Mouse (Mus musculus): Measurements from ENCODE around the gene Pld5.
A peak's percentile ranks its signal among the peaks of the same experiment; 100 is the strongest.

Gene Pld5

DNA sequence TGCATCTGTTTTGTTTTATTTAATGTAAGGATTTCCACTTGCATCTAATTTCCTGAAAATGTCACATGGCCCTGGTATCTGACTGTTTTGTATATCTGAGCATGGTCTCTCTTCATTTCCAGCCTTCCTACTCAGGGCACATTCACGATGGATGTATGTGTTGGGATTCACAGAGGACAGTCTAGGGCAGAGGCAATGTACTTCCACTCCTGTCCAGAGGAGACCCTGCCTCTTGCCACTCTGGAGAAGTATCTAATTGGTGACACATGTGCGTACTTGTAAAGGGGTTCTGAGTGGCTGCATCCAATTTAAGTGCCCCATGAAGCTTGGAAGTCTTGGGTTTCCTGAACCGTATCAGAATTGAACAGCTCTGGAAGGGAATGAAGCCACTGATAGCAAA lies 324.7 kb downstream of the Pld5 start:
- DNase-seq (ENCODE audit: low read depth, low spot score) = no peak

DNA sequence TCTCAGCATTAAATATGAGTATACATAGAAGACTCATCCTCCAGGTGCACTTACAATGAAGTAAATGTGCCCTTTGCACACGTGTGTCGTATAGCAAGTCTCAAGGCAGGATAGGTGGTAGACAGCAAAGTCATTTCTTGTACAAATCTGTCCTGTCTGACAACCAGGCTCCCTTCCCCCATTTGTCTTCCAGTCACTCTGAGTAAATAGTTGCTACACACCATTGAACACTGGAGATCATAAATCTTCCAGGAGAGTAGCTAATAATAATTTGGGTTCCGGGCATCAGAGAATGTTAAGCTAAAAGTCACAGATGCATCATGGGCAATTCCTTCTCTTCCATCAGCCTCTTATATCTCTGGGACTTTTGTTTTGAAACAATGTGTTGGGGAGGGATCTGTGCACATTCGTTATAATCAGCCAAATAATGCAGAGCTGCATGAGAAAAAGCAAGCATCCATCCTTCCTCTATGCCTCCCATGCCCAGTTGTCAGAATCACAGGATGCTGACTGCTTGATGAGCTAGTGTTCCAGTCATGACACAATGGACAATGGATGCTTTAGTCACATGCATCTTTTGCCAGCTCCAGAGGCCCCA lies 328.3 kb downstream of the Pld5 start:
- no peak for DNase-seq (ENCODE audit: low read depth, low spot score)

GRCm38 (mm10) chr1:175943168-175943567 lies 331.9 kb downstream of the Pld5 start:
- DNase-seq (ENCODE audit: low read depth, low spot score) = no peak

DNA sequence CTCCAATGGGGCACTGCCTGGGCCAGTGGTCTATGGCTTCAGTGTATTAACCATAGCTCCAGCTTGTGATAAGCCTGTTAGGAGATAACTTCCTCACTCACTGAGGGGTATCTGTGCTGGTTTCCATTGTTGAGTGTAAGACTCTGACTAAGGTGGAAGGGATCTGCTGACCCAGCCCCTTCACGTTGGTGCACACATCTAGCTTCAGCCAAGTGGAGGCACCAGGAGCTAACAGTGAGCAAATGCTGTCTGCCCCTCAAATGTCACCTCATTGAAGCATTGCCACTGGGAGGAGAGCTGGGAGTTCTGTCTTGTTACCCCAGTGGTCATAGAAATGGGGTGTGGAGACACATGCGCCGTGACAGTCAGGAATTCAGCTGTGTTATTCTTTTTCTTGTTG lies 336.4 kb downstream of the Pld5 start:
- no peak for DNase-seq (ENCODE audit: low read depth, low spot score)

DNA sequence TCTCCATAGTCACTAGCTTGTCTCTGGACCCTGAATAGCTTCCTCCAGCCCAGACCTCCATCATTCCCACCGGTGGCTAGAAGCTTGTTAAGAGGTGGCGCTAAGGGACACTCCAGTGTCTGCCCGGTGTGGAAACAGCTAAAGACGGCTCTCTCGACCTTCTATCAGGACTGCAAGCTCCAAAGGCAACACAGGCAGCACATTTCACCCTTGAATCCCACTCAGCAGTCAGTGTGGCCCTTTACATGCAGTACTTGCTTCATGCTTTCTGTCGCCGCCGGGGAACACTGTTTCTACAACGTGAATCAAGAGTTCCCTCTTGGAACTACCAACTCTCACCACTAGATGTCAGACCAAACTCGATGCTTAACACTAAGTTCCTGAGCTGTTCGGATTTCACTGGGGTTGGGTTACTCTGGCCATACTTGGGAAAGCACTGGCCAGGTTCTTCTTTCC lies 338.8 kb downstream of the Pld5 start:
- peak; percentile 87 for DNase-seq (ENCODE audit: low read depth, low spot score)

GRCm38 (mm10) chr1:175931391-175931790 lies 343.7 kb downstream of the Pld5 start:
- no peak for DNase-seq (ENCODE audit: low read depth, low spot score)

DNA sequence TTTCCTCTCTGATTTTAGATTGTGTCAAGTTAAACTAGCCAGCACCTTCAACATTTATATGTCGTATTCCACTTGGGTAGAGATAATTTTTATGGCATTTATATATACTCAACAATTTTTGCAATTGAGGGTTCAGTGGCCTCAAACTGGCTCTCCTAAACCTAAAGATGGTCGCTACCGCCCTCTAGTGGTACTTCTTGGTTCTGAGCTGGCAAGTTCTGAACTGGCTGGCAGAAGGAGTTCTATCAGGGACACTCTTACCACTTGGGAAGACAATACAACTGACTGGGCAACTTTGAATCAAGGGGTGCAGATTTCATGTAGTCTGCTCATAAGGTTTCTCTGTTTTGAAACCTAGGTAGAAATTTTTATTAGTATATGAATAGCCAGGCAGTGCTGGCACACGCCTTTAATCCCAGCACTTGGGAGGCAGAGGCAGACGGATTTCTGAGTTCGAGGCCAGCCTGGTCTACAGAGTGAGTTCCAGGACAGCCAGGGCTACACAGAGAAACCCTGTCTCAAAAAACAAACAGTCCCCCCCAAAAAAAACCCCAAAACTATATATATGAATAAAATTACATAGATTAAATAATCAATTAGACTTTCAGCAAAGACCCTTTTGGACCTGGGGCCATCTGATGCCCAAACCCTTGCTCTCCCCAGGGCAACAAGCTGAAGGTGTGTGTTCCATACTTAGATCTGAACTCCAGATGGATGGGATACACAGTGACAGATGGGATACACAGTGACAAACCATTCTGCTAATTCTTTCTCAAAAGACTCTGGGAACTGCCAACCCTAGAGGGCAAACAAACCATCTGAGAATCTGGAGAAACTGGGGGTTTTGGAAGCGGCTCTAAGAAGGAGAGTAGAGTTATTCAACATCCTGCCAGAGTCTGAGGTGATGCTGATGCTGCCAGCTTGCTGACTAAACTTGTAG lies 351.0 kb downstream of the Pld5 start:
- peak; percentile 67 for DNase-seq (ENCODE audit: low read depth, low spot score)

- no peak for DNase-seq (ENCODE audit: low read depth, low spot score)
Observed at GRCm38 (mm10) chr1:175921091-175921490, 354.0 kb downstream of the Pld5 start.

DNA sequence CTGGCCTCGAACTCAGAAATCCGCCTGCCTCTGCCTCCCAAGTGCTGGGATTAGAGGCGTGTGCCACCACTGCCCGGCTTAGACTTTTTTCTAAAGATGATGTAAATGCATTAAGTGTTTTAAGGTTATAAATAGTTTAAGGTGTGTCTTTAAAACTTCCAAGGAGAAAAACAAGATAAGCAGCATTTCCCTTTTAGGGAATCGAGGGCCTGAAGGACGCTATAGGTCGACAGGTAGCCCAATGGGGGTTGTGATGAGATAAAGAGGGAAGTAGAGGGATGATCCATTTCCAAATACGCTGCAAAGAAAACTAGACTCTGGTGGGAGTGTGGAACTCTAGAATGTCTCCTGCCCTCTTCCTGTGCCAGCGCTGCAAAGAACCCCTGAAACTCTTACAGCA lies 355.1 kb downstream of the Pld5 start, which contains the start of gene Gm38100:
TSS of gene Gm38100 (plus strand) at position 301 of the 400 bp plus-strand sequence.
- no peak for DNase-seq (ENCODE audit: low read depth, low spot score)

GRCm38 (mm10) chr1:175913728-175914303 lies 361.3 kb downstream of the Pld5 start:
- no peak for DNase-seq (ENCODE audit: low read depth, low spot score)

All from forelimb bud, embryonic 11.5 days (tissue).